Mouse (Mus musculus) gonadal fat pad, adult 2 months (tissue): Measurements from ENCODE around the gene Kcnh6. TPM values are rescaled to one million over a fixed set of nuclear protein-coding genes. Genes with fewer than 3 reads are reported as not detected.
"Not testable (repeated sequence)": the region's sequence is repeated elsewhere in the genome, so short reads cannot be mapped to it uniquely, and the experiment has no call there.

Experiments
- DNase-seq: peaks from one replicate; pipeline ENCODE4 v3.0.0-alpha.2; 2012; ENCODE audit warnings: low read depth
- polyA plus RNA-seq: library from polyadenylated mRNA; depleted of rRNA; stranded (reverse); fragments of >200 nt; gene quantifications from 2 replicates; pipeline ENCODE4 v1.2.3, GENCODE M21; 2012

The Kcnh6 gene
- polyA plus RNA-seq, 1 experiment = 0.05 TPM

DNA sequence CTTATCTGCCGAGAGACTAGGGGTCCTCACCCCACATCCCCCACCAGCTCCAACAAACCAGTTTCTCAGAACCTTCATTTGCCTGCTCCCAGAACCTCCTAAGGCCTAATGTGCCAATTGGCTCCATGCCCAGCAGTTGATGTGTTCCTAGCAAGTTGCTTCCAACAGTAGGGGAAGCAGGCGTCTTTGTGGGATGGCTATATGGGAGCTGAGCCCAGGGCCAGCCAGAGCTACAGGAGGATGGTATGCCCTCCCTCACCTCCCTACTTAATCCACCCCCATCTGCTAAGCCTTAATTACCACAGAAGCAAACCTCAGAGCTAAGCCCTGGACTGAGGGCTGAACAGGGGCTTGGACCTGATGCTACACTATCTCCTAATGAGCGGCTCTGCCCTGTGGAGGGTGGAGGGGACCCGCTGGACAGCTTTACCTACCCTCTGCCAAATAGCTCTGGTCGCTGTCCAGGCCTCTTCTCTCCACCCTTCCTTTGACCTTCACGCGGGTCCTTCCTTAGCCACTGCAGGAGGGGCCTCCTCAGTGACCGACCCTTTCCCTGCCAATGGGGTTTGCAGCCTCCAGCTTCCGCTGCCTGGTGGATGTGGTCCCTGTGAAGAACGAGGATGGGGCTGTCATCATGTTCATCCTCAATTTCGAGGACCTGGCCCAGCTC lies 5.8 kb downstream of the Kcnh6 start:
- no peak for DNase-seq

DNA sequence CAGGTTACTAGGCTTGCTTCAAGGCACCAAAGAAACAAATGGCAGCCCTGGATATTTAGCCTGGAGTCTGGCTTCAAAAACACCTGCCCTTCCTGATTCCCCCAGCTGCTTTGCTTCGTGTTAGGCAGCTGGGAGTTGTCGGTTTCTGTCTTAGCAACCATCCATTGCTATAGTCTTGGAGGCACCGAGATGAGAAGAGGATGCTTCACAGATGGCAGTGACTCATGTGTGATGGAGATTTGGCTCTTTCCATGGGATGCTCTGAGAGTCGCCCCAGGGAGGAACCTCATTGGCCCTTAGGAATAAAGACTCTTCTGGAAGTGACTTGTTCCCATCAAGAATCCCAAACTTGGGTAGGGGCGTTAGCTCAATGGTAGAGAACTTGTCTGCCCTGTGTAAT lies 8.5 kb downstream of the Kcnh6 start:
- DNase-seq = no peak

DNA sequence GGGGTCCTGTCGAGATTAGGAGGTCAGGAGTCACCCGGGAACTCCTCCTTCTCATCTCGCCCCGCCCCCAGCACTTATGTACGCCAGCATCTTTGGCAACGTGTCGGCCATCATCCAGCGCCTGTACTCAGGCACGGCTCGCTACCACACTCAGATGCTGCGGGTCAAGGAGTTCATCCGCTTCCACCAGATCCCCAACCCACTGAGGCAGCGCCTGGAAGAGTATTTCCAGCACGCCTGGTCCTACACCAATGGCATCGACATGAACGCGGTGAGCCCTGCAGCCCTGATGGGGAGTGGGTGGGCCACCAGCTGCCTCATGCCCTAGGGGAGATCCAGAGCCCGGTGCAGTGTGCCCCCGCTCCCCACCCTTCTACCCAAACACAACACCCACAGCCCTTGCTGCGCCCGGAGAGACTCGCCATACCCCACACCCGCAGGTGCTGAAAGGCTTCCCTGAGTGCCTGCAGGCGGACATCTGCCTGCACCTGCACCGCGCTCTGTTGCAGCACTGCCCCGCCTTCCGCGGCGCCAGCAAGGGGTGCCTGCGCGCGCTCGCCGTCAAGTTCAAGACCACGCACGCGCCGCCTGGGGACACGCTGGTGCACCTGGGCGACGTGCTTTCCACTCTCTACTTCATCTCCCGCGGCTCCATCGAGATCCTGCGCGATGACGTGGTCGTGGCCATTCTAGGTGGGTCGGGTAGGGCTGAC lies 12.3 kb downstream of the Kcnh6 start:
- no peak for DNase-seq

DNA sequence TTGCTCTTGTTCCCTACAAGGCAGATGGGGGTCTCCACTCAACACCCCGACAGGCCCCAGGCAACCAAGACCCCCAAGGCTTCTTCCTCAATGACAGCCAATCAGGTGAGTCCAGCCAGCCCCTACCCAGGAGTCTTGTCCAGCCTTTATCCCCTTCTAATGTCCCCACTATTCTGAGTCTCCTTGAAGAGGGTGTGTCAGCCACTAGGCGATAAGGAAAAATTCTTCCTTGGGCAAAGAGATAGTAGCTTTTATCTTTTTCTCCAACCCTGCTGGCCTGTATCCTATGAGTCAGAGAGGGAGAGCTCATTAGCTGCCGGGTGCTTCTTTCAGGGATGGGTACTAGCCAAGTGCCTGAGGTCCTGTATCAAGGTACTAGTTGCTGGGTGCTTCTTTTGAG lies 17.9 kb downstream of the Kcnh6 start:
- no peak for DNase-seq

DNA sequence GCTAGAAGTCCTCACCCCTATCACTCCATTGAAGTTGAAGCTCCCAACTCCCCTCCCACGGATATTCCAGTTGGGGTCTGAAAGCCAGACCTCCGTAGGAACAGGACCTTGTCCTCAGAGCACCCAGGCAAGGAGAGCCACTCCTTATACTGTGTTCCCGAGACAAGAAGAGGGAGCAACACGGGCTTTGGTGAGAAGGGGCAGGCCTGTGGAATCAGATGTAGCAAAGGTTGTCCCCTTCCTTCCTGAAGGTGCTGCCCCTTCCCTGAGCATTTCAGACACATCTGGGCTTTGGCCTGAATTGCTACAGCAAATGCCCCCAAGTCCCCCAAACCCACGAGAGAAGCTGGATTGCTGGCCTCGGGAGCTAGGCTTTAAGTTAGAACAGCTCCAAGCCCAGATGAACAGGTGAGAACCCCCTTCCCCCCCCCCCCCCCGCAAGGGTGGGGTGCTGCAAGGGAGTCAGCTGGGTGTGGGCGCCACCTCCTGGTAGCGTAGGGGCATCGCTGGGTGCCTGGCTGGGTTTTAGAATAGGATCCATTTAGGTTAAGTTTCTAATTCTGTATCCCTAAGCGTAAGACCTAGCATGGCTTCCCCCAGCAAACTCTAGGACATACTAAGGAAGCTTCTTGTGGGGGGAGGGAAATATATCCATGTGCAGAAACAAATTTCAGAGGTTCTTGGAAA lies 18.7 kb downstream of the Kcnh6 start:
- DNase-seq = no peak

DNA sequence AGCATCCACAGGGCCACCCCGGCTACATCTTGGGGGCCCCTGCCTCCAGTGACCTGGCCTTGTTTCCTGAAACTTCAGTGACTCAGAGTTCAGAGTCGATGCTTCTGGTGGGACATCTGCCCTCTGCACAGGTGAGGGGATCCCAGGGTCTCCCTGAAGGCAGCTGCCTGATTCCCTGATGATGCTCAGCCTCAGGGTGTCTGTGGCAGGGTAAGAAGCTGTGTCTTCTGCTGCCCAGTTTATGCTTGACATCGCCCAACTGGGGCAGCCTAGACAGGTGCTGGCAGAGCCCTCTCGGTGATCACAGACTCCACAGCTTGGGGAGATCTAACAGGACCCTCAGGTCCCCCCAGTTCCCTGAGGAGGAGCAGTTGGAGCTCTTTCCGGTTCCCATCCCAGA lies 19.7 kb downstream of the Kcnh6 start:
- no peak for DNase-seq

DNA sequence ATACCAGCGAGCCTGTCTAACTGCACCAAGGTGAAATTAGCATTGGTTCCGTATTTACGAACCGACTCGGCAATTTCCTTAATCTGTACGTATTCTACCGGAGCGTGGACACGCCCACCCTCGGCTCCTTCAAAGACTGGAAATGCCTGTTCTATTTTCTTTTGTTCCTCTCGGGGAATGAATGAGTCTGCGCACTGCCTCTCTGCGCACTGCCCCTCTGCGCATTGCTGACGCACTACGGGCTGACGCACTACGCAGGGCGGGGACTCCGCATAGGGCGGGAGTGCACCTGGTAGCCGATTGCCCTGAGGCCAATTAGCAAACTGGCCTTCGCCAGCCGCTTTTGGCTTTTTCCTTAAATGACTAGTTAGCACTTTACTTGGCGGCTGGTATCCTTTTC lies 24.1 kb downstream of the Kcnh6 start:
- not testable (repeated sequence) for DNase-seq

DNA sequence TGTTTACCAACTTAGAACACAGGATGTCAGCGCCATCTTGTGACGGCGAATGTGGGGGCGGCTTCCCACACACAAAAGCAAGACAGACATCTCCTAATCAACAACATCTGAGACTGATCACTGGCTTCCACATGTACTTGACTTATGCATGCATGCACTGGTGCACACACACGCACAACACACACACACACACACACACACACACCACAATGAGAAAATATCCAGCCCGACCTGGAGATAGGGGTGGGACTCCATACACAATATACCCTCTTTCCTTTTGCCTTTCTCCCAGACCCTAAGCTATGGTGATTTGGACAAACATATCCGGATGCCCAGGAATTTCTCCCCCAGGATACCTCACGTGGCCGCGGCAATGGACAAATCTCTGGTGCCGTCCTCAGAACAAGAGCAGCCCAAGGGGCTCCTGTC lies 25.6 kb downstream of the Kcnh6 start:
- no peak for DNase-seq

DNA sequence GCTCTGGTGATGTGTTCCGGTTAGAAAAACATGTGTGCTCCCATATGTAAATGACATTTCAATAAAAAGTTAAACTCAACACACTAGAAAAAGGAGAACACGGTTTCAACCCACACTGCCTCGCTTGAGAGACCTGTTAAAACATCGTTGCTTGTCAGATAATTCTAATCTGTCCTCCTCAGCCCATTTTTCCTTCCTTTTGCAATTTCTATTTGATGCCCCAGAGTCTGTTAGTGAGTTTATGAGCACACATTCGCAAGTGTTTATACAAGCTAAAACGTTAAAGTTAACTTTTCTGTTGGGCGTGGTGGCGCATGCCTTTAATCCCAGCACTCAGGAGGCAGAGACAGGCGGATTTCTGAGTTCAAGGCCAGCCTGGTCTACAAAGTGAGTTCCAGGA lies 27.1 kb downstream of the Kcnh6 start:
- no peak for DNase-seq

DNA sequence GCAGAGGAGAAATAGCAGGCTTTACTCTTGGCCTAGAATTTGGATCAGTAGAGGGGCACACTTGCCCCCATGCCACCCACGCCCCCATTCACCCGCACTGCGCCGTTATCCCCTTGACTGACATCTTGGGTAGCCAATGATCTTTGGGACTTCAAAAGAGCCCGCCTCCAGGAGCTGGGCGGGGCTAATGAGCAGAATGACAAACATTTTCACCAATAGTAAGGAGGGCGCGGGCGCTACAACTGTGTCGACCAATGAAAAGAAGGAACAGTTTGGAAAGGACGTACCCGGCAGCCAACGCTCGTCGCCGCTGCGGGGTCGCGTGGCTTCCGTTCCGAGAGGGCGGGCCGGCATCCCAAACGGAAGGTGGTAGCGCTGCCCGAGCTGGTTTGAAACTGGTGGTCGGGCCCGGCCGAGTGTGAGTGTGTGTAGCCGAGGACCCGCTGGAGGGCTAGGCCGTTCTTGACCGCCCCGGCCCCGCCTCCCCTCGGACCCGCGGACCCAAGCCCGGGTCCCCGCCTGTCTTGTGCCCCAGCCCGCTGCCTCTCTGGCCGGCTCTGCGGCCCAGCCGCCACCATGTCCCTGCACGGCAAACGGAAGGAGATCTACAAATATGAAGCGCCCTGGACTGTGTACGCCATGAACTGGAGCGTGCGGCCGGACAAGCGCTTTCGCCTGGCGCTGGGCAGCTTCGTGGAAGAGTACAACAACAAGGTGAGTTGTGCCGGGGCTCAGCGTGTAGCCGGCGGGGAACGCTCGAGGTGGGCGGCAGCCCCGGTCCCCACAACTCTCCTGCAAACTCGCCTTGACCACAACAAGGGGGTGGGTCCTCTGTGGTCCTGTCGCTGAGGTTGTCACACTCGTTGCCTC lies 28.9 kb downstream of the Kcnh6 start, which contains the start of gene Dcaf7:
Dcaf7 (plus strand) TSS at position 325 of the 870 bp plus-strand sequence.
- peak; percentile 67 for DNase-seq

DNA sequence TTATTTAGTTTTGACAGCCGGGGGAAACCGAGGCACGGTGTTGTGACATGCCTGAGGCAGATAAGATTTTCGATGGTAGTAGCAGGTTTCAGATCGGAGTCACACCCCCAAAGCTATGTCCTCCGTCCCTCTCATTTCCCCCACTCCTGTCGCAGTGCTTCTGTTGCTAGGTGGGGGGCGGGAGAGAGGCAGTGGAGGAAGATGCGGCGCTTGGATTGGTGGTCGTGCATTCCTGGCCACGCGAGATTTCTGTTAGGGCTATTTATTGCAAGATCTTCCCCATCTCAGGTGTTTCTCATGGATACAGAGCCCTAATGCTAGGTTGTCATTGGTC lies 29.5 kb downstream of the Kcnh6 start:
- DNase-seq = no peak

DNA sequence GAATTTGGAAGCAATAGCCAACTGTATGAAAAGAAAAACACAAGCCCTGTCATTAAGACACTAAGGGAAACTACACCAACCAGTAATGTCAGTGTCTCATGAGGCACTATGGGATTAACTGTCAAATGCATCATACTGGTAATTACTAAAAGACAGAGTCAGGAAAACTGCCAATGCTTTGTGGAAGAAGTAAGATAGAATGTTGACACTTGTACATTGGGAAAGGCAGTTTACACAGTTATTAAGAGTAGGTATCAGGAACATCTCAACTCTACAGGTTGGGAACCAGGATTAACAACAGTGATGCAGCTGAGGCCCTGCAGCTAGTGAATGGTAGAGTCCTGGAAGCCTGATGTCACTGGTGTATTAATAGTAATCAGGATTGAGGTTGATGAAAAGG lies 36.4 kb downstream of the Kcnh6 start:
- DNase-seq = peak; percentile 75

DNA sequence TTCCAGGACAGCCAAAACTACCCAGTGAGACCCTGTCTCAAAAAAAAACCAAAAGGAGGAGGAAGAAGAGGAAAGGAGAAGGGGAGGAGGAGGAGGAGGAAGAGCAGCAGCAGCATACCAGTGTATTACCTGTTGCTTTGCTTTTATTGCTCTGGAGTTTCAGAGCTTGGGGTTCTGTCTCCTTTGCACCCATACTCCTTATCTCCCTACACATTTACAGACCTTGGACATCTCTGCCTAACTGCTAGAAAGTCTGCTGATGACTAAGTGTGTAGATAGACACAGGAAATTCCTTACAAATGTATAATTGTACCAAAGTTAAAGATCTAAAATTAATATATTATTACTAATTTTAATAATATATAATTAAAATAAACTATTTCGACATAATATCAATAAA lies 37.3 kb downstream of the Kcnh6 start:
- DNase-seq = no peak

DNA sequence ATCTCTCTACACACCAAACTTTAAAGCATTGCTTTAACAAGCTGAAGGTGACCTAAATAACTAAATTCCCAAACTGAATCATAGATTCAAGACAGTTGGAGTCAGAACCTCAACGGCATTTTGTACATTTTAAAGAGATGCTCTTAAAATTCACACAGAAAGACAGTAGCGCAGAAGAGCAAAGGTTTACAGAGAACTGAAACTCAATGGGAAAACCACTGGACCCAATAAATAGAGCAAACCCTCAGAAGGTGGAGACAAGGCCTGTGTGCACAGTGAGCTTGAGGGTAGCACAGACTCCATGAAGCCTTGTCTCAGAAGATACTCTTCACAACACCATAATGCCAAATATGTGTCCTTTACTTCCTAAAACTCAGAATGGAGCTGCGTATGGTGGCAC lies 37.9 kb downstream of the Kcnh6 start:
- DNase-seq = no peak

DNA sequence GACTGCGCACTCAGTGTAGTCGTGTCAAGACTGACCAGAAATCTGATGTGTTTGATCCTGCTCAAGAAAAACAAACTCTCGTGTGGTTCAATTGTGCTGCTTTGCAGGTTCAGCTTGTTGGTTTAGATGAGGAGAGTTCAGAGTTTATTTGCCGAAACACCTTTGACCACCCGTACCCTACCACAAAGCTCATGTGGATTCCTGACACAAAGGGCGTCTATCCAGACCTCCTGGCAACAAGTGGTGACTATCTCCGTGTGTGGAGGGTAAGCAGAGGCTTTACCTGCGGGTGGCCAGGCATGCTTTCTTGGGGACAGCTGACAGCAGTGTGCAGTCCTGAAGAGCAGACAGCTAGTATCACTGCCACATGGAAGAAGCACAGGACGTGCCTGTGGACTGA lies 38.7 kb downstream of the Kcnh6 start:
- no peak for DNase-seq

DNA sequence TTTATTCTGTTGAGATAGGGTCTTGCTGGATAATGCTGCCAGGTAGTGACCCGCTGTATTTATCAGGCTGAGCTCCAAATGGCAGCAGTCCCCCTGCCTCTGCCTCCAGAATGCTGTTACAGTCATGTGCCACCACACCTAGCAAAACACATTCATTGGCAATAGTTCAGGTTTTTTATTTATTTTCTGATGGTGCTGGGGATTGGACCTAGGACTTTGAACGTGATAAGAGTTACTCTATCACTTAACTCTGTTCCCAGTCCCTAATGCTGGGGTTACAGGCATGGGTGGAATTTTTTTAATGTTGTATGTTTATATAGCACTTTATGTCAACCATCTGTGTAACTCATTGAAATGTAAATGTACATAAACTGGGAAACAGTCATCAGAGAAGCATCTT lies 46.0 kb downstream of the Kcnh6 start:
- no peak for DNase-seq

DNA sequence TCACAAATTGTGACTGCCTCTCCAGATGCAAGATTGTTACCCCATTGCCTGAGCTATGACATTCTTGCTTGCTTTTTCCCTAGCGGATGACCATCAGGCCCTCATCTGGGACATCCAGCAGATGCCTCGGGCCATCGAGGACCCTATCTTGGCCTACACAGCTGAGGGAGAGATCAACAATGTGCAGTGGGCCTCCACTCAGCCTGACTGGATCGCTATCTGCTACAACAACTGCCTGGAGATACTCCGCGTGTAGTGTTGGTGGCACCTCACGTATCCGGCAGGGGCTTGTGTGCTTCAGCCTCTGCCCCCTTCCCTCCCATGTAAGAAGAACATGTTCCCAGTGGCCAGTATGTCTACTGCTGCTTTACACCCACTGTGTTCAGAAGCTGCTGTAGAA lies 46.7 kb downstream of the Kcnh6 start:
- DNase-seq = no peak

DNA sequence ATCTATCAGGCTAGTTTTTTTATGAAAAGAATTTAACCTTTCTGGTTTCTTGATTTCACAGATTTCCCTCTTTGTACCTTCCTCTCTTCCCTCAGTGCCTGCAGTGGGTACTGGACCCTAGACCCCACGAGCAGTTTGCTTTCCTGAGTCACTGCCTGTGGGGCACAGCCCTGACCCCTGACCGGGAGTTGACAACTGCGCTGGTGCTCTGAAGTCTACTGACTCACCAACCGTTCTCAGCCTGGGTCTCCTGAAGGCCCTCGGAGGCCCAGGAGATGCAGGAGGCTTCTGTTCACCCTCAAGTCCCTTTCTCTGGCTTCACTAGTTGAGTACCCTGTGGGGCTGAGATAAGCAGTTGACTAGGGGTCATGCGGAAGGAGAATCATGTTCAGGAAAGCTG lies 47.4 kb downstream of the Kcnh6 start:
- no peak for DNase-seq

DNA sequence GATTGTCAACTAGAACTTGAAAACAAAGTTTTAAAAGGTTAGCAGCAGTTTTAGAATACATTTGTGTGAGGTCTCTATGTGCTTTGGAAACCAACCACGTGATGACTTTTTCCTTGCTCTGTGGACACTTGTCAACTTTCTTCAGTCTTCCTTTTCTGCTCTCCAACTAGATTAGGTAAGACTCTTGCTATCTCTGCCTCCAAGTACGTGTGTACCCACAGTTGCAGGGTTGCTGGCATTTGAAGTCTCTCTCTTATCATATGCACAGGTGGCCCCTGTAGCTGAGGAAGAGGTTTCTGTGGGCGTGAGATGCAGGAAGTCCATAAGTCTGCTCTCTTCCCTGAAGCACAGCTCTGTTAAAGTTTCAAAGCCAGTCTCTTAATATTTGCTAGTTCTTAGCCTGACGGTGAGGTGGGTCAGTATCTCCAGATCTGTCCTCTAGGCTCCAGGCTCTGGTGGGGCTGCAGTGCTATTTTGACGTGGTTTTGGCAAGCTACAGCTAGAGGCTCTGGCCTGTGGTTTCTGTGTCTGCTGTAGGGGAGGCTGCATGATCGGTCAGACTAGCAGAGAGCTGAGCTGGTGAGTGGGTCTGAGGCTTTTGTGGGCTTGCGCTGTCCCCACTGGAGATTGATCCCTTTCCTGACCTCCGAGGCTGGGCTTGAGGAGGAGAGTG lies 49.0 kb downstream of the Kcnh6 start:
- DNase-seq = no peak

DNA sequence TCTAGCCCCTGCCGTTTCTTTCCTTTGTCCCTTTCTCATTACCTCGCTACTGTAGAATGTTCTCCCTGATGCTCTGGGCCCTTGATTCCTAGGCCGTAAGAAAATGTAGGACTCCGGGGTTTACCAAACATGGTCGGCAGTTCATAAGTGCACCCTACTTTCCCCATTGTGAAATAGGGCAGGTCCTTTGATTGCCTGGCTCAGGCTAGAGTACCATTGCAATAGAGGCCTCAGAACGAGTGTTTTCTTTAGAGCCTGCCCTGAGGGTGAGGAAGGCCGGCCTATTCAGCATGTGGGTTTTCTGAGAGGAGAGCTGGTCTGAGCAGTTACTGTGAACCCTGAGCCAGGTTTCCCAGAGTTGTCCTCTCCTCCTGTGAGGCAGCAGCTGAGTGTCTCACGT lies 50.1 kb downstream of the Kcnh6 start:
- DNase-seq = no peak

DNA sequence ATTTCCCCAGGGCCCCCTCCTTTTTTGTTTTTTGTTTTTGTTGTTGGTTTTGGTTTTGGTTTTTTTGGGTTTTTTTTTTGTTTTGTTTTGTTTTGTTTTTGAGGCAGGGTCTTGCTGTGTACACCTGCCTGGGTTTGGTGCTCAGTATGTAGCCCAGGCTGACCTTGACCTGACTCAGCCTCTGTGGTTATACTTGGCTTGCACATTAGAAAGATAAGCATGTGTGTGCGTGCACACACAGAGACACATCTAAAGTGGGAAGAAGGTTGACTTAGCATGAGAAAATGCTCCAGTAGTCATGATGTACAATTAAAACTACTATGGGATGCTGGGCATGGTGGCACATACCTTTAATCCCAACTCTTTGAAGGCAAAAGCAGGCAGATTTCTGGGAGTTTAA lies 52.6 kb downstream of the Kcnh6 start:
- DNase-seq = no peak

DNA sequence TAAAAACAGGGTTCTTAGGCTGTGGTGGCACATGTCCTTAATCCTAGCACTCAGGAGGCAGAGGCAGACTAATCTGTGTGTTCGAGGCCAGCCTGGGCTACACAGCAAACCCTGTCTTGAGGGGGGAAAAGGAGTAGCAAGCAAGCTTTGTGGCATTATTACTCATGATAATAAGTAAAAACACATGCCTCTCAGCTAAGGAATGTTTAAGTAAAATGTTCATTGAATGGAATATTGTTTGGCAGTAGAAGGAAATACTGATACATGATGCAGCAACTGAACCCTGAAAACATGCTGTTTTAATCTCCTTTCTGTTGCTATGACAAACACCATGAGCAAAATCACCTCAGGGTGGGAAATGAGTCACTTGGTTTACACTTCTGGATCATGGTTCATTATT lies 53.4 kb downstream of the Kcnh6 start:
- DNase-seq = no peak
